Mouse (Mus musculus): Measurements from ENCODE around the gene Osbpl5. TPM values are rescaled to one million over a fixed set of nuclear protein-coding genes. Genes with fewer than 3 reads are reported as not detected.

Gene Osbpl5
- total RNA-seq, 2 experiments from 2014 or later = 3.9 to 7.5 TPM

- ATAC-seq (replicated peaks; ENCODE audit: poor library complexity, severe bottlenecking) = no peak
These were observed 1.2 kb downstream of the Osbpl5 start for GRCm38 (mm10) chr7:143755357-143756124.

GRCm38 (mm10) chr7:143753990-143754715, 2.6 kb downstream of the Osbpl5 start:
- ATAC-seq (replicated peaks; ENCODE audit: poor library complexity, severe bottlenecking) = peak; percentile 42

GRCm38 (mm10) chr7:143752606-143753005, 4.2 kb downstream of the Osbpl5 start:
- no peak for ATAC-seq (replicated peaks; ENCODE audit: poor library complexity, severe bottlenecking)

GRCm38 (mm10) chr7:143752056-143752455, 4.7 kb downstream of the Osbpl5 start:
- ATAC-seq (replicated peaks; ENCODE audit: poor library complexity, severe bottlenecking) = no peak

- peak; percentile 21; the same call in 1 of the 2 replicates for ATAC-seq (replicated peaks; ENCODE audit: poor library complexity, severe bottlenecking)
These were observed 5.4 kb downstream of the Osbpl5 start for GRCm38 (mm10) chr7:143751380-143751779.

- ATAC-seq (replicated peaks; ENCODE audit: poor library complexity, severe bottlenecking) = no peak
These were observed 7.7 kb downstream of the Osbpl5 start for GRCm38 (mm10) chr7:143749045-143749444.

- ATAC-seq (replicated peaks; ENCODE audit: poor library complexity, severe bottlenecking) = peak; percentile 93
These were observed 8.5 kb downstream of the Osbpl5 start for GRCm38 (mm10) chr7:143748041-143748868.

GRCm38 (mm10) chr7:143740653-143741052, 16.1 kb downstream of the Osbpl5 start:
- ATAC-seq (replicated peaks; ENCODE audit: poor library complexity, severe bottlenecking) = no peak

GRCm38 (mm10) chr7:143739511-143740461, 17.0 kb downstream of the Osbpl5 start:
- peak; percentile 81 for ATAC-seq (replicated peaks; ENCODE audit: poor library complexity, severe bottlenecking)

GRCm38 (mm10) chr7:143738601-143739006, 18.2 kb downstream of the Osbpl5 start:
- ATAC-seq (replicated peaks; ENCODE audit: poor library complexity, severe bottlenecking) = no peak

- ATAC-seq (replicated peaks; ENCODE audit: poor library complexity, severe bottlenecking) = no peak
These were observed 18.6 kb downstream of the Osbpl5 start for GRCm38 (mm10) chr7:143738194-143738593.

- ATAC-seq (replicated peaks; ENCODE audit: poor library complexity, severe bottlenecking) = no peak
These were observed 23.0 kb downstream of the Osbpl5 start for GRCm38 (mm10) chr7:143733746-143734145.

GRCm38 (mm10) chr7:143729886-143730285, 26.9 kb downstream of the Osbpl5 start:
- ATAC-seq (replicated peaks; ENCODE audit: poor library complexity, severe bottlenecking) = no peak

- ATAC-seq (replicated peaks; ENCODE audit: poor library complexity, severe bottlenecking) = no peak
These were observed 30.4 kb downstream of the Osbpl5 start for GRCm38 (mm10) chr7:143726396-143726795.

GRCm38 (mm10) chr7:143723841-143724240, 32.9 kb downstream of the Osbpl5 start:
- no peak for ATAC-seq (replicated peaks; ENCODE audit: poor library complexity, severe bottlenecking)

- ATAC-seq (replicated peaks; ENCODE audit: poor library complexity, severe bottlenecking) = no peak
These were observed 34.1 kb downstream of the Osbpl5 start for GRCm38 (mm10) chr7:143722646-143723045.

- ATAC-seq (replicated peaks; ENCODE audit: poor library complexity, severe bottlenecking) = no peak
These were observed 39.0 kb downstream of the Osbpl5 start for GRCm38 (mm10) chr7:143717811-143718210.

- peak; percentile 56 for ATAC-seq (replicated peaks; ENCODE audit: poor library complexity, severe bottlenecking)
These were observed 43.4 kb downstream of the Osbpl5 start for GRCm38 (mm10) chr7:143713421-143713820.

- ATAC-seq (replicated peaks; ENCODE audit: poor library complexity, severe bottlenecking) = peak; percentile 77
These were observed 43.9 kb downstream of the Osbpl5 start for GRCm38 (mm10) chr7:143712771-143713348.
